Mouse (Mus musculus) neutrophil, adult 5-6 weeks (primary cell): ENCODE data around the gene Lyrm7. TPM values are rescaled to one million over a fixed set of nuclear protein-coding genes. Genes with fewer than 3 reads are reported as not detected.
"Not testable (repeated sequence)": the region's sequence is repeated elsewhere in the genome, so short reads cannot be mapped to it uniquely, and the experiment has no call there.

ENCODE experiments used
- ATAC-seq: fragments of 151-379, 151-347 bp; 2 replicates; pipeline ENCODE4 v1.8.0; 2017; ENCODE audit warnings: mild to moderate bottlenecking, moderate TSS enrichment; ENCODE audit not compliant: insufficient number of reproducible peaks, poor library complexity, low FRiP score, severe bottlenecking; ENCODE audit errors: extremely low read depth
- total RNA-seq: library from RNA; stranded (forward); fragments of 200-1000 nt; gene quantifications from 2 replicates; pipeline ENCODE4 v1.2.3, GENCODE M21; 2017

Gene Lyrm7
- total RNA-seq: 9.2 and 11.5 TPM in 2 replicates

DNA sequence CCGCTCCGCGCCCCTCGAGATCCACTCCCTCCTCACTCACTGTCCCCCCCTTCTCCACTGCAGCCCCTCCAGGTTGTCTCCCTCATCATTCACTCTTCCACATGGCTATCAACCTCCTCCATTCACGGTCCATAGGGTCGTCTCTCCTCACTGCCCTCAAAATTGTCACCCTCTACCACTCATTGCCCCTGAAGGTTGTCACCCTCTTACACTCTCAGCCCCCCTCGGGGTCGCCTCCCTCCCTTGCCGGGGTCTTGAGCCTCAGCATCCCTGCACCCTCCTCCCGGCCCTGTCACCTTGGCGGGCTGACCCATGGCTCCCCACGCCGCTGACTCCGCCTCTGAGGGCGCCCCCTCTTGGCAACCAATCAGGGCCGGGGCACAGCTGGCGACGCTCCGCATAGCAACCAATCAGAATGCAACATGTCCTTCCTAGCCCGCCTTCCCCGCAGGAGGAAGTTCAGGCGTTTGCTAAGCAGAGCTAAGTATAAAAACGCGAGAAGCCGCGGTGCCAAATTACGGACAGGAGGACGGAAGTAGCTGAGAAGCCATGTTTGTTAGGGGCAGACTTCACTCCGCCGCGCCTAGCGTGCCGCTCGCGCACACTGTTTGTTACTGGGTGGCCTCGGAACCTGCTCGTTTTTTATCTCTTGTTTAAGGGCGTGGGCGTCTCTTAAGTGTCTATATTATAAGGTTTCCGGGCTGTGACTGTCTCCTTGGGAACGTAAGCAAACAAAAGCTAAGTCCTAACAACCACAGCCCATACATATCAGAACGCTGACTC lies at the start of gene Lyrm7:
Gene Lyrm7, minus strand, starts transcription at position 661 of the 783 bp plus-strand sequence.
- peak; percentile 95 for ATAC-seq

GRCm38 (mm10) chr11:54910081-54910665 lies 49.5 kb upstream of the Lyrm7 start:
- no peak for ATAC-seq

DNA sequence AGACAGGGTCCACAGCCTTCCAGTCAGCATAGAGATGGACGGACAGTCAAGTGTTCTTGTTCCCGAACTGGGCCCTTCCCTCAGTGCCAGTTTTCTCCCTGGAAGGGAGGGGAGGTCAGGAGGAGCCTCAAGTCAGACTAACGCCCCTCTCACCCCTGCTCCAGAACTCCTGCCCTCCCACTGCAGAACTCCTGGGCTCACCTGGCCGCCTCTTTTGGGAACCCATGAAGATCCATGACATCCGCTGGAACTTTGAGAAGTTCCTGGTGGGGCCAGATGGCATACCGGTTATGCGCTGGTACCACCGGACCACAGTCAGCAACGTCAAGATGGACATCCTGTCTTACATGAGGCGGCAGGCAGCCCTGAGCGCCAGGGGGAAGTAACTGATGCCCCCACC lies 48.6 kb upstream of the Lyrm7 start:
- no peak for ATAC-seq

DNA sequence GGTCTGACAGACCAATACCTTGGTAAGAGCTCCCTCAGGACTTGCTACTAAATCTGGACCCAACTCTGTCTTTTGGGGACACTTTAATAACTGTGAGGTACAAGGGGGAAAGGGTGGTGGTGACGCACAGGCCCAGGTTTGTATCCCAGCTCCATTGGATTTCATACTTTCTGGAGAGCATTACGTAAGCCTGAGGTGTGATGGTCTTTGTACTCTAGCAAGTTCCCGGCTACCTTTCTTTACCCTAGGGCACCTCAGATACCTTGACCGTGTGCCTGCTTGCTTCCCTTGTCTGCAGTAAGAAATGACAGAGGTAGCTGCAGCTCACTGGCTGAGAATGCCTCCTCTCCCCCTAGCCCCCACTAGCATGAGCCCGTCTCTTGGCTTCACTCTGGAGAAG lies 46.5 kb upstream of the Lyrm7 start:
- ATAC-seq: no peak

DNA sequence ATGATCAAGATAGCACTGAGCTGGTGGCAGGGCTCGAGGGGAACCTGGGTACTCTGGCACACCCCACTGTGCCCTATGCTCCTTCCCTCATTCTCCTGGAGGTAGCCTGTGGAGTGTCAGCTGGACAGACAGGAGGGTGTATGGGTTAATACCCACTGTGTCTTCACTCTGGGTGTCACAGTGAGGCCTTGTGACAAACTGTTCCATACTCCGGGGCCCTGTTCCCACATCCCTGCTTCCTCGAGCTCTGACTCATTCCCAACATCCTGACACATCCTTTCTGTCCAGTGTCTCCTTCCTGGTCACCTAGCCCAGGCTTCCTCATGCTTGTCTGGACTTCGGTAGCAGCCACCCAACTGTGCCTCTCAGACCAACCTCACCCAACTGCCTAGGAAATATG lies 45.8 kb upstream of the Lyrm7 start:
- no peak for ATAC-seq

- no peak for ATAC-seq
Observed at GRCm38 (mm10) chr11:54905931-54906330, 45.2 kb upstream of the Lyrm7 start.

GRCm38 (mm10) chr11:54905086-54905485 lies 44.4 kb upstream of the Lyrm7 start:
- no peak for ATAC-seq

- no peak for ATAC-seq
Observed at GRCm38 (mm10) chr11:54903940-54904706, 43.4 kb upstream of the Lyrm7 start.

DNA sequence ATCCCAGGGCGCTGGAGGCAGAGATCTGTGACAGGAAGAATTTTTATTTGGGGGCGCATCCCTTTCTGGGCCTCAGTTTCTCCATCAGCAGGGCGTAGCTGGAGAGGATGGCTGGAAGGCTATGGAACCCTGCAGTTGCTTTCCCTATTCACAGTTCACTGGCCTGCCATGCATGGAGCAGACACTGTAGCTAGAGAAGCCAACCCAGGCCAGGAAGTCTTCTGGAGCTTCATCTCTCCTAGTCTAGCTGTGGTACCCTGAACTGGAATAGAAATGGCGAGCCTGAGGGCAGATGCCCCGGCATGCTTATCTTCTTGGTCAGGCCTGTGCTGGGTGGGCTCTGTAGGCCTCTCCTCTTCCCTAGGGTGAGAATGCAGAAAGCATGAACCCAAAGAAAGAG lies 42.6 kb upstream of the Lyrm7 start:
- no peak for ATAC-seq

- no peak for ATAC-seq
Observed at GRCm38 (mm10) chr11:54902333-54903323, 41.9 kb upstream of the Lyrm7 start, which contains the start of gene Gpx3. TSS of gene Gpx3 (plus strand) at chr11:54902453.

DNA sequence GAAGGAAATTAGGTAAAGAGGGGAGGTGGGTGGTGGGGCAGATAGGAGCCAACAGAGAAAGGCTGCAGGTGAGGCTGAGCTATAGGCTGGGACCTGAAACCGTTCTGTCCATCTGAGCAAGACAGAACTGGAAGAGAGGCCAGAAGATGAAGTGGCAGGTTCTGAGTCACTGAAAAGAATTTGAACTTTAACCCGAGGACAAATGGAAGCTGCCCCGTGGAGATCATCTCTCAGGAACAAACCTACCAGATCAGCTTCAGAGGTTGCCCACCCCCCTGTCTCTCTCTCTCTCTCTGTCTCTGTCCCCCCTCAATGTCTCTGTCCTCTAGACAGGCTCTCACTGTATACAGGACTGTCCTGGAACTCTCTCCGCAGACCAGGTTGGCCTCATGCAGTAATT lies 38.9 kb upstream of the Lyrm7 start:
- no peak for ATAC-seq

DNA sequence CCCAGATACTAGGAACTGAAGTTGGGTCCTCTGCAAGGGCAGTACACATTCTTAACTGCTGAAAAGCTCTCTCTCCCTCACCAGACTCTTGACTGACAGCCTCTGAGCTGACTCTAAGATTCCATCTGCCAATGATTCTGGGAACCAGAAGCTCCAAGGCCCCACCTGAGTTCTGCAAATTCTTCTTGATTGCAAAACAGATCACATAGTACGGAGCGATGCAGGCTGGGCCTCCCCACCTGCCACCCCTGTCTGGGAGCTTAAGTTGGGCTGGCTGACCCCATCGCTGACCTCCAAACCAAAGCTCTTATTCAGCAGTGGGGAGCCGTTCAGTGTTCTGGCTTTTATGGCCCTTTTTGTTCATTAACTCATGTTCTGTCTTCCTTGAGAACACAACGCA lies 36.8 kb upstream of the Lyrm7 start:
- ATAC-seq: no peak

GRCm38 (mm10) chr11:54896646-54897045 lies 35.9 kb upstream of the Lyrm7 start:
- ATAC-seq: not testable (repeated sequence)

DNA sequence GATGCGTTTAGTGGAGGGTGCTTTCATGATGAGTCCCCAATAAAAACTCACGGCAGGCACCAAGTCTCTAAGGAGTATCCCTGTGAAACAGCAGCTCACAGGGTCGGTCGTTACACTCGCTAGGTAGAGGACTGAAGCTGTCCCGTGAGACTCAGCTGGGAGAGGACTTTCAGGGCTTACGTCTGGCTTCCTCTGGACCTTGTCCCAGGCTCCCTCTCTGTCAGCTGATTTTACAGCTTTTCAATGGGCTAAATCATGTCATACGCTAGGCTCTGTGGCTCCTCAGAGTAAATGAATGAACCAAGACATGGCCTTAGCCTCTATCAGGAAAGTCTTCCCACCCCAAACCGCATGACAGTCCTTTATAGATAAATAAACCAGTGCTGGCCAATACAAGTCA lies 33.9 kb upstream of the Lyrm7 start:
- ATAC-seq: no peak

DNA sequence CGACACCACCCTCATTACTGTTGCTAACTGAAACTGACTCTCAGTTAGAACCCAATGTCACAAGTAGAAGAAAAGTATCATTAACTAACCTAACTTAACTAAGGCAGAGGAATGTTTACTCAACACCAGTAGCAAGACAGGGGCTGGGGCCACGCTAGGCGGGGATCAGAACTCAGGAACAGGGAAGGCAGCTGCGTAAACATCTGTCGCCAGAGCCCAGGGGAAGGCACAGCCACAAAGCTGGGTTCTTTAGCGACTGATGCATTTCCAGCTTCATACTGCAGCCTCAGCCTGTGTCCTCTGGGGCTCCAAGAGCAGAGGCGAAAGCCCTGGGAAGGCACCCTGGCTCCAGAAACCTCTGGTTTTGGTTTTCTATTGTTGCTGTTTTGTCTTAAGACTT lies 31.4 kb upstream of the Lyrm7 start:
- ATAC-seq: no peak

DNA sequence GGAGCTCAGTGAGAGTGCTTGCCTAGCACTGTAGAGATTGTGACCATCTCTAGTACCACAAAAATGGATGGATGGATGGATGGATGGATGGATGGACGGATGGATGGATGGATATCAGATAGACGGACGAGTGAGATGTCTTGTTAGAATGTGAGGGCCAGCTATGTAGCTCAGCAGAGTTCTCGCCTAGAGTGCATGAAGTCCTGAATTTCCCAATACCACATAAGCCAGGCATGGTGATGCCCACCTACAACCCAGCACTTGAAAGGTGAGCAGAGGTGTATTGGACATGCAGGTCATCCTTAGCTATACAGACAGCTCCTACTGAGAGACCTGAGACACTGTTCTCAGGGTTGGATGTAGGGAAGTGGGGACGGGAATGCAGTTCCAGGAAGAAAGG lies 30.6 kb upstream of the Lyrm7 start:
- no peak for ATAC-seq

- no peak for ATAC-seq
Observed at GRCm38 (mm10) chr11:54887927-54888326, 27.2 kb upstream of the Lyrm7 start.

DNA sequence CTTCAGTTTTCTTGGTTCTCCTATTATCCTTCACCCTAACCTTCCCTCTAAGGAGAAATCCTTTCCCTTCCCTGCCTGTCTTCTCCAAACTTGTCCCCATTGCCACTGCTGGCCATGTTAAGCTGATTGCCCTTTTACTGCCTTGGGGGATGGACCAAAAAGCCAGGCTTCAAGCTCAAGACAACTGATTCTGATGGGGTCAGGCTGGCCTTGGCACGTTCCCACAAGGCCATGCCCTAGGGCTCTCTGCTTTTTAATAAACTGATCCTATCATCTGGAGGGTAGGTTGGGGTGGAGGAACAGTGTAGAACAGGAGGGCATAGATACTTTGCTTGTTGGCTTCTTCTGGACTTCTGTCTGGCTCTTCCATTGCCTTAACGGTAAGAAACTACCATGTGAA lies 24.7 kb upstream of the Lyrm7 start:
- ATAC-seq: no peak

- ATAC-seq: no peak
Observed at GRCm38 (mm10) chr11:54884937-54885336, 24.2 kb upstream of the Lyrm7 start.
